Mouse (Mus musculus) inflammation-experienced regulatory T-cells (primary cell): ENCODE results near the gene Setx. TPM values are rescaled to one million over a fixed set of nuclear protein-coding genes. Genes with fewer than 3 reads are reported as not detected.

Source experiments
- polyA plus RNA-seq, 2 experiments: library from polyadenylated mRNA; unstranded; fragments of 100-300 nt; shearing (Covaris generic); gene quantifications; one replicate each; pipeline ENCODE4 v1.2.1; 2017

The Setx gene
- 10 to 100 TPM; 59.0 to 61.4 TPM for polyA plus RNA-seq

DNA sequence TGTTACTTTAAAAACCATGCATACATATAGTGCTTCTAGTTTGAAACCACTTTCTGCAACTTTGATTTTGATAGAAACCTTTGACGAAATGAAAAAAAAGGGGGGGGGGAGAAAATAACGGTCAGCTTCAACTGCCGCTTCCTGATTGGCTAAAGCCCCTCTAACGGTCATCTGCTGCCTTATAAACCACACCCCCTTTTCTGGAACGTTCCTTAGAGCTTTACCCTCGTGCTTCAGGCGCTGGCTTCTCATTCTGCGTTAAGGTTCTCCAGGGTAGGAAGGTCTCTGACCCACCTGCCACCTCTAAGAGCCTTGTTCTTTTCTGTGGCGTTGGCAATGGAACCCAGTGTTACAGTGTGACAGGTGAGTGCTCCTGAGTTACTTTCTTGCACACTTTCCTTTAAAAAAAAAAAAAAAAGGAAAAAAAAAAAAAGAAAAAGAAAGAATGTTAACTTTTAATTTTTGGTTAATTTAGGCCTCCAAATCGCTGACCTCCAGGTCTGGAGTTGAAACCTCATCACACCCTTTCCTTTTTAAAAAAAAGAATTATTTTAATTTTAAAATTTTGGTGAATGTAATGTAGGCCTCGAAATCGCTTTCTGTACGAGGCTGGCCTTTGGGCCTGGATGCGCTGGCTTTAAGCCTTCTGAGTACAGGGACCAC lies at the start of gene Setx:
Gene Setx, plus strand, starts transcription at position 275 of the 663 bp plus-strand sequence.

Other genes with a start within 250 kb of the Setx start
- gene Barhl1, start 207.5 kb upstream of the Setx start, polyA plus RNA-seq = not detected
- gene Cfap77, start 69.1 kb upstream of the Setx start, polyA plus RNA-seq = 1 to 10 TPM in 1 of 2 experiments, under 1 TPM in 1; 0.68 to 2.1 TPM
- gene Ttf1, start 63.9 kb upstream of the Setx start, polyA plus RNA-seq = 10 to 100 TPM; 24.4 to 28.7 TPM
- gene Ntng2, start 128.8 kb downstream of the Setx start, polyA plus RNA-seq = 1 to 10 TPM; 5.6 to 7.2 TPM
- gene Med27, start 222.6 kb downstream of the Setx start, polyA plus RNA-seq = 10 to 100 TPM; 39.8 to 40.2 TPM